ENCODE assay signal across 12 mouse cellular contexts in genomic region chr14:79916960-79917848, GRCm38 (mm10).
A peak's percentile ranks its signal among the peaks of the same experiment; 100 is the strongest.
DNase-seq lines count a peak whose midpoint lies in the region; ATAC-seq lines count a peak whose summit lies in the region.
"Had no signal": no experiment of that assay in that cellular context is flagged by ENCODE, and none has a peak within 500 bp of the region (broad histone marks: within the 10 kb centered on the region; RNA-seq: fewer than 3 reads in every experiment).

No protein-coding gene starts in this region.

- WGBS in heart, embryonic 11.5 days (ENCODE audit: insufficient replicate concordance) = 70% methylated on average over 9 of the region's 9 CpGs

- H3K4me3 ChIP-seq in heart, embryonic 11.5 days (ENCODE audit: low read depth, low read length) = no peak overlapping the region
- H3K4me3 ChIP-seq: heart, embryonic 15.5 days; megakaryocyte, embryonic 14.5 days had no signal

- no peak overlapping the region for H3K9ac ChIP-seq in heart, embryonic 11.5 days (ENCODE audit: low read depth, low read length)
- H3K9ac ChIP-seq: heart, embryonic 15.5 days had no signal

- H3K27me3 ChIP-seq in heart, embryonic 11.5 days (ENCODE audit: control insufficient read depth, insufficient read depth, low read length) = no peaks in the 10 kb centered on the region
- H3K27me3 ChIP-seq: CH12.LX; heart, embryonic 15.5 days; megakaryocyte, embryonic 14.5 days had no signal

- no peak overlapping the region for H3K4me2 ChIP-seq in heart, embryonic 11.5 days
- H3K4me2 ChIP-seq: heart, embryonic 15.5 days had no signal

- H3K36me3 ChIP-seq in heart, embryonic 11.5 days (ENCODE audit: control insufficient read depth, insufficient read depth, low read length) = no peaks in the 10 kb centered on the region
- H3K36me3 ChIP-seq: heart, embryonic 15.5 days had no signal

- no peak for ATAC-seq in heart, embryonic 11.5 days (replicated peaks; ENCODE audit: insufficient number of reproducible peaks, low FRiP score, low TSS enrichment)

- no peaks in the 10 kb centered on the region for H3K9me3 ChIP-seq in heart, embryonic 11.5 days (replicated peaks; ENCODE audit: control insufficient read depth, low read length)
- H3K9me3 ChIP-seq: heart, embryonic 15.5 days had no signal

- H3K4me1 ChIP-seq in heart, embryonic 11.5 days (ENCODE audit: control insufficient read depth, insufficient read depth, low read length) = no peaks in the 10 kb centered on the region
- H3K4me1 ChIP-seq: heart, embryonic 15.5 days; megakaryocyte, embryonic 14.5 days had no signal

- peak; percentile 18 for DNase-seq in gastrocnemius, postnatal 10 days
- DNase-seq in gastrocnemius, postnatal 25 days = no peak
- peak; percentile 5 for DNase-seq in right cerebral cortex, adult 18-20 months
- DNase-seq in right cerebral cortex, postnatal 36 days (ENCODE audit: low spot score in 2 of 2) = no peak
- peak; percentile 41 to 49 for DNase-seq in layer of hippocampus, postnatal 14 days (ENCODE audit: low spot score in 2 of 2)
- DNase-seq in spleen, adult 18-20 months = no peak
- DNase-seq in thymus, postnatal 0 days (ENCODE audit: low spot score) = no peak
- DNase-seq: adrenal gland, adult 8-10 months had no signal

- H3K27ac ChIP-seq in heart, embryonic 11.5 days (ENCODE audit: low read depth, low read length) = no peak overlapping the region
- H3K27ac ChIP-seq: heart, embryonic 15.5 days had no signal

Comparison
In these comparisons a context has a peak if more than half of its experiments do, and no peak if none do; other contexts are left out.
1. DNase-seq: peak in gastrocnemius, postnatal 10 days (single experiment), right cerebral cortex, adult 18-20 months (single experiment) and layer of hippocampus, postnatal 14 days (2 of 2); none in gastrocnemius, postnatal 25 days (single experiment), right cerebral cortex, postnatal 36 days (0 of 2), spleen, adult 18-20 months (0 of 2) and thymus, postnatal 0 days (single experiment).